Mouse (Mus musculus) forebrain, postnatal 0 days (tissue): Measurements from ENCODE around the gene Med27. TPM values are rescaled to one million over a fixed set of nuclear protein-coding genes. Genes with fewer than 3 reads are reported as not detected.

Source experiments
- ATAC-seq: fragments of 200-750 bp; cut with Nextera tagmentation; 2 replicates; pipeline ENCODE4 v1.8.0; 2017; ENCODE audit warnings: mild to moderate bottlenecking, moderate library complexity
- DNase-seq: peaks from one replicate; pipeline ENCODE4 v3.0.0-alpha.2; 2015
- H3K27ac ChIP-seq: fragments of 300-500 bp; sonication (generic); 2 replicates; pipeline ENCODE4 v1.5.1; 2014; ENCODE audit warnings: low read depth, mild to moderate bottlenecking, antibody characterized with exemption, low read length, moderate library complexity, mixed read lengths
- H3K27me3 ChIP-seq: fragments of 300-500 bp; sonication (generic); 2 replicates; pipeline ENCODE4 v1.6.1; 2014; ENCODE audit warnings: mild to moderate bottlenecking, low read length, mixed read lengths; ENCODE audit not compliant: insufficient read depth
- H3K36me3 ChIP-seq: fragments of 300-500 bp; sonication (generic); 2 replicates; pipeline ENCODE4 v1.6.1; 2014; ENCODE audit warnings: mild to moderate bottlenecking, moderate library complexity; ENCODE audit not compliant: insufficient read depth
- H3K4me1 ChIP-seq: fragments of 300-500 bp; sonication (generic); 2 replicates; pipeline ENCODE4 v1.6.1; 2014; ENCODE audit warnings: antibody characterized with exemption; ENCODE audit not compliant: insufficient read depth
- H3K4me2 ChIP-seq: fragments of 300-500 bp; sonication (generic); 2 replicates; pipeline ENCODE4 v1.6.1; 2014; ENCODE audit warnings: low read depth, mild to moderate bottlenecking, moderate library complexity
- H3K4me3 ChIP-seq: fragments of 300-500 bp; sonication (generic); 2 replicates; pipeline ENCODE4 v1.5.1; 2014; ENCODE audit warnings: low read depth, low read length, mixed read lengths
- H3K9ac ChIP-seq: fragments of 300-500 bp; sonication (generic); 2 replicates; pipeline ENCODE4 v1.6.1; 2014; ENCODE audit warnings: mild to moderate bottlenecking
- H3K9me3 ChIP-seq: fragments of 300-500 bp; sonication (generic); 2 replicates; pipeline ENCODE4 v1.6.1; 2016; ENCODE audit warnings: low read length
- CTCF ChIP-seq: sonication (generic); IDR thresholded peaks from 2 replicates; pipeline ENCODE4 v1.5.1; 2016; ENCODE audit warnings: antibody characterized with exemption, control low read depth, low read depth
- WGBS: fragments of 180-500 bp; shearing (Covaris S2); extraction: QIAGEN DNeasy Blood & Tissue Kit; methylation state at CpG from one replicate; pipeline ENCODE4 v1.1.7; 2014; 5-methylcytosine and 5-hydroxymethylcytosine counted together
- polyA plus RNA-seq: library from polyadenylated mRNA; unstranded; fragments of >200 nt; fragmentation: Nextera tagmentation; extraction: Ambion mirVana; gene quantifications from 2 replicates; pipeline ENCODE4 v1.2.1, GENCODE M21; 2015
- total RNA-seq: library from RNA; depleted of rRNA; stranded (reverse); fragments of >200 nt; gene quantifications from 2 replicates; pipeline ENCODE4 v1.2.3, GENCODE M21; 2014

Med27 gene
- total and polyA plus RNA-seq, 2 experiments from 2014 or later, result 60.1 to 71.2 TPM

GRCm38 (mm10) chr2:29456631-29457320 lies 110.2 kb downstream of the Med27 start:
- Histone ChIP-seq H3K36me3 (no peaks in the 10 kb centered on the region), H3K9me3 (no peaks in the 10 kb centered on the region), H3K27me3 (no peaks in the 10 kb centered on the region), H3K4me1 (no peaks in the 10 kb centered on the region), H3K4me2 (no peak overlapping the region), H3K9ac (no peak overlapping the region), H3K4me3 (no peak overlapping the region), H3K27ac (no peak overlapping the region)
- TF ChIP-seq CTCF, result no peak
- DNase-seq (no peak), ATAC-seq (no peak)
- 72% methylated on average over 9 of the region's 9 CpGs for WGBS

DNA sequence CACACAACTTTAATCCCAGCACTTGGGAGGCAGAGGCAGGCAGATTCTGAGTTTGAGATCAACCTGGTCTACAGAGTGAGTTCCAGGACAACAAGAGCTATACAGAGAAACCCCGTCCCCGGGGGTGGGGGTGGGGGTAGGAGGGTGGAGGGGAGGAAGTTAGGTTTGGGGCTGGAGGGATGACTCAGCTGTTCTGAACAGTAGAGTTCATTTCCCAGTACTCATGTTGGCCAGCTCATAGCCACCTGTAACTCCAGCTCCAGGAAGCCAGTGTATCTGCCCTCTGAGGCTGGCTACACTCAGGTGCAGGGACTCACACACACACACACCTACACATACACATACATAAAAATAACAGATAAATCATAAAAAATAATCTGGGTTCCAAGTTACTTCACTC lies 111.1 kb downstream of the Med27 start:
- 65% methylated on average over 2 of the region's 2 CpGs for WGBS
- no peaks in the 10 kb centered on the region for H3K4me1 ChIP-seq

GRCm38 (mm10) chr2:29458346-29458950 lies 111.8 kb downstream of the Med27 start:
- no peak for ATAC-seq
- no peaks in the 10 kb centered on the region for H3K36me3 ChIP-seq
- H3K4me3 ChIP-seq, result no peak overlapping the region
- no peak overlapping the region for H3K9ac ChIP-seq
- H3K4me1 ChIP-seq, result no peaks in the 10 kb centered on the region
- WGBS, result 92% methylated on average over 3 of the region's 3 CpGs
- no peaks in the 10 kb centered on the region for H3K27me3 ChIP-seq
- no peak for TF ChIP-seq CTCF
- DNase-seq, result no peak
- H3K27ac ChIP-seq, result no peak overlapping the region
- no peak overlapping the region for H3K4me2 ChIP-seq
- no peaks in the 10 kb centered on the region for H3K9me3 ChIP-seq

More for the DNA sequence above, 111.1 kb downstream of the Med27 start:
- H3K36me3 ChIP-seq, result no peaks in the 10 kb centered on the region
- H3K9ac ChIP-seq, result no peak overlapping the region
- H3K27me3 ChIP-seq, result no peaks in the 10 kb centered on the region
- H3K27ac ChIP-seq, result no peak overlapping the region
- H3K4me2 ChIP-seq, result no peak overlapping the region
- DNase-seq (no peak), ATAC-seq (no peak)
- no peaks in the 10 kb centered on the region for H3K9me3 ChIP-seq
- no peak overlapping the region for H3K4me3 ChIP-seq
- no peak for TF ChIP-seq CTCF

- Histone ChIP-seq H3K9me3 (no peaks in the 10 kb centered on the region), H3K27me3 (no peaks in the 10 kb centered on the region), H3K36me3 (no peaks in the 10 kb centered on the region), H3K9ac (no peak overlapping the region), H3K4me2 (no peak overlapping the region), H3K27ac (no peak overlapping the region), H3K4me1 (no peaks in the 10 kb centered on the region), H3K4me3 (no peak overlapping the region)
- DNase-seq (no peak), ATAC-seq (no peak)
- 67% methylated on average over 1 of the region's 1 CpGs for WGBS
- no peak for TF ChIP-seq CTCF
These were observed 113.0 kb downstream of the Med27 start for GRCm38 (mm10) chr2:29459648-29460047.

- WGBS, result 94% methylated on average over 2 of the region's 2 CpGs
- no peak for ATAC-seq
- Histone ChIP-seq H3K36me3 (no peaks in the 10 kb centered on the region), H3K9ac (no peak overlapping the region), H3K4me1 (peaks cover 13% of the 10 kb centered on the region), H3K9me3 (no peaks in the 10 kb centered on the region), H3K4me3 (no peak overlapping the region), H3K27me3 (no peaks in the 10 kb centered on the region), H3K4me2 (no peak overlapping the region), H3K27ac (no peak overlapping the region)
- TF ChIP-seq CTCF, result no peak
- no peak for DNase-seq
These were observed 115.2 kb downstream of the Med27 start for GRCm38 (mm10) chr2:29461841-29462240.

DNA sequence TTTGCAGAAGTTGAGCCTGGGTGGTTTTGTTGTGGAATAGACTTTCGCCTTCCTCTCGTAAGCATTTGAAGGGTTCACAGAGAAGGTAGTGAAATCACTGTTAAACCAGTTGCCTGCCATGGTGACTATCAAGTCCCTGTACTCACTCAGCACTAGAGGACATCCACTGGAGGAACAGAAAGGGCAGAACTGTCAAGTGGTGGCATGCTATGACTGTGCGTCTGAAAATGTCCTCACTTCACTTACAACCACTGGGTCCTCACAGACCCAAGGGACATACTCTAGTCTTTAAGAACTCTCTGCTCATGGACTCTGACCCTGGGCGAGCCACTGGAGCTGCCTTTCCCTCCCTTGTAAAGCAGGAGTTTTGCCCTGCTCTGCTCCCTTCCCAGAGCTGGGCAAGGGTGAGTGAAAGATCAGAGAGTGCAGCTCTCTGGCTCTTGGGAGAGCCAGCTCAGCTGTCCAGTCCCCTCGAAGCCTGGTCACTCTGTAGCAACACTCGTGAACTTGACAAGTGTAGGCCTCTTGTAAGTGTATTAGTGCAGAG lies 116.5 kb downstream of the Med27 start:
- ATAC-seq, result no peak
- Histone ChIP-seq H3K4me2 (no peak overlapping the region), H3K27ac (no peak overlapping the region)

More for the DNA sequence above, 116.5 kb downstream of the Med27 start:
- no peaks in the 10 kb centered on the region for H3K9me3 ChIP-seq
- no peak overlapping the region for H3K9ac ChIP-seq
- H3K4me1 ChIP-seq, result peaks cover 17% of the 10 kb centered on the region
- H3K36me3 ChIP-seq, result no peaks in the 10 kb centered on the region
- no peaks in the 10 kb centered on the region for H3K27me3 ChIP-seq
- H3K4me3 ChIP-seq, result no peak overlapping the region
- 87% methylated on average over 6 of the region's 6 CpGs for WGBS
- TF ChIP-seq CTCF, result no peak
- no peak for DNase-seq
